20 mouse cellular contexts compared by ENCODE assay signal in genomic region chr4:13395626-13396025, GRCm38 (mm10).
A peak's percentile ranks its signal among the peaks of the same experiment; 100 is the strongest.
DNase-seq lines count a peak whose midpoint lies in the region; ATAC-seq and TF ChIP-seq lines count a peak whose summit lies in the region.
"Had no signal": no experiment of that assay in that cellular context is flagged by ENCODE, and none has a peak within 500 bp of the region (broad histone marks: within the 10 kb centered on the region; RNA-seq: fewer than 3 reads in every experiment).

No protein-coding gene starts in this region.

- no peaks in the 10 kb centered on the region for H3K27me3 ChIP-seq in heart, embryonic 12.5 days (replicated peaks)
- no peaks in the 10 kb centered on the region for H3K27me3 ChIP-seq in hindbrain, embryonic 10.5 days (ENCODE audit: insufficient read depth, poor library complexity, severe bottlenecking)
- no peaks in the 10 kb centered on the region for H3K27me3 ChIP-seq in stomach, postnatal 0 days (ENCODE audit: control insufficient read depth, insufficient read depth, low read length)
- H3K27me3 ChIP-seq: embryonic facial prominence, embryonic 12.5 days; forebrain, embryonic 15.5 days; heart, embryonic 15.5 days; hindbrain, embryonic 15.5 days had no signal

- no peak overlapping the region for H3K27ac ChIP-seq in heart, embryonic 12.5 days (ENCODE audit: poor library complexity, severe bottlenecking)
- H3K27ac ChIP-seq in hindbrain, embryonic 10.5 days = no peak overlapping the region
- H3K27ac ChIP-seq in stomach, postnatal 0 days (replicated peaks) = no peak overlapping the region
- H3K27ac ChIP-seq: embryonic facial prominence, embryonic 12.5 days; forebrain, embryonic 15.5 days; heart, embryonic 15.5 days; hindbrain, embryonic 15.5 days had no signal

- WGBS in heart, embryonic 12.5 days = 74% methylated on average over 3 of the region's 3 CpGs
- WGBS in hindbrain, embryonic 10.5 days = 87% methylated on average over 3 of the region's 3 CpGs
- 81% methylated on average over 3 of the region's 3 CpGs for WGBS in stomach, postnatal 0 days

- no peak for TF ChIP-seq EP300 in stomach, postnatal 0 days (optimal IDR thresholded peaks at IDR 0.05)

- no peaks in the 10 kb centered on the region for H3K36me3 ChIP-seq in heart, embryonic 12.5 days
- H3K36me3 ChIP-seq in hindbrain, embryonic 10.5 days = no peaks in the 10 kb centered on the region
- no peaks in the 10 kb centered on the region for H3K36me3 ChIP-seq in stomach, postnatal 0 days (ENCODE audit: control insufficient read depth, insufficient read depth, low read length)
- H3K36me3 ChIP-seq: embryonic facial prominence, embryonic 12.5 days; forebrain, embryonic 15.5 days; G1E; heart, embryonic 15.5 days; hindbrain, embryonic 15.5 days had no signal

- H3K4me3 ChIP-seq in heart, embryonic 12.5 days = no peak overlapping the region
- no peak overlapping the region for H3K4me3 ChIP-seq in hindbrain, embryonic 10.5 days
- no peak overlapping the region for H3K4me3 ChIP-seq in stomach, postnatal 0 days (ENCODE audit: low read depth, low read length)
- H3K4me3 ChIP-seq: embryonic facial prominence, embryonic 12.5 days; forebrain, embryonic 15.5 days; heart, embryonic 15.5 days; hindbrain, embryonic 15.5 days had no signal

- no peak for ATAC-seq in heart, embryonic 12.5 days (ENCODE audit: insufficient number of reproducible peaks, low FRiP score)
- no peak for ATAC-seq in stomach, postnatal 0 days (ENCODE audit: low FRiP score, low TSS enrichment)
- ATAC-seq: CD4-positive, CD25-positive, alpha-beta regulatory T cell, adult 4 months; forebrain, embryonic 15.5 days; intestine, embryonic 16.5 days had no signal

- DNase-seq in gastrocnemius, adult 18-20 months (ENCODE audit: low spot score) = peak; percentile 35
- no peak for DNase-seq in gastrocnemius, postnatal 4 days (ENCODE audit: low spot score in 2 of 2)
- DNase-seq in heart, adult 8-10 months (ENCODE audit: low spot score) = peak; percentile 45
- peak; percentile 2 to 4 for DNase-seq in heart, postnatal 14 days
- DNase-seq in hindbrain, embryonic 10.5 days (ENCODE audit: low spot score) = no peak
- DNase-seq in stomach, postnatal 0 days (ENCODE audit: low spot score) = no peak
- DNase-seq: adrenal gland, adult 8-10 months; B cell, adult 2 months; cerebellum, adult 11 months; cerebellum, adult 8-10 months; cerebellum, postnatal 14 days; kidney, adult 2 months had no signal

- H3K4me1 ChIP-seq in heart, embryonic 12.5 days (replicated peaks) = 0 out of 2 replicates have a peak, but pooled peaks cover 3% of the 10 kb centered on the region
- H3K4me1 ChIP-seq in hindbrain, embryonic 10.5 days (replicated peaks) = peaks cover 5% of the 10 kb centered on the region; the same call in 1 of the 2 replicates
- H3K4me1 ChIP-seq in stomach, postnatal 0 days (replicated peaks; ENCODE audit: control insufficient read depth, insufficient read depth) = no peaks in the 10 kb centered on the region
- H3K4me1 ChIP-seq: heart, embryonic 15.5 days had no signal

- no peak overlapping the region for H3K4me2 ChIP-seq in heart, embryonic 12.5 days
- H3K4me2 ChIP-seq in stomach, postnatal 0 days (replicated peaks; ENCODE audit: low read depth) = no peak overlapping the region
- H3K4me2 ChIP-seq: embryonic facial prominence, embryonic 12.5 days; forebrain, embryonic 15.5 days; heart, embryonic 15.5 days; hindbrain, embryonic 15.5 days had no signal

- no peak overlapping the region for H3K9ac ChIP-seq in heart, embryonic 12.5 days
- no peak overlapping the region for H3K9ac ChIP-seq in stomach, postnatal 0 days (ENCODE audit: low read length)
- H3K9ac ChIP-seq: embryonic facial prominence, embryonic 12.5 days; forebrain, embryonic 15.5 days; heart, embryonic 15.5 days; hindbrain, embryonic 15.5 days had no signal

- no peak for TF ChIP-seq CTCF in stomach, postnatal 0 days (IDR thresholded peaks at IDR 0.05; ENCODE audit: low read depth)

- H3K9me3 ChIP-seq in heart, embryonic 12.5 days (replicated peaks) = no peaks in the 10 kb centered on the region
- no peaks in the 10 kb centered on the region for H3K9me3 ChIP-seq in hindbrain, embryonic 10.5 days
- no peaks in the 10 kb centered on the region for H3K9me3 ChIP-seq in stomach, postnatal 0 days (ENCODE audit: control insufficient read depth, low read length)
- H3K9me3 ChIP-seq: embryonic facial prominence, embryonic 12.5 days; forebrain, embryonic 15.5 days; G1E; heart, embryonic 15.5 days; hindbrain, embryonic 15.5 days had no signal

- intact Hi-C loops in heart, postnatal 14 days (cut with DNase I) = no loop called here

Comparison
In these comparisons a context has a peak if more than half of its experiments do, and no peak if none do; other contexts are left out.
1. DNase-seq: peak in gastrocnemius, adult 18-20 months (single experiment), heart, adult 8-10 months (single experiment) and heart, postnatal 14 days (2 of 2); none in gastrocnemius, postnatal 4 days (0 of 2), hindbrain, embryonic 10.5 days (single experiment) and stomach, postnatal 0 days (single experiment).